Mouse (Mus musculus) CH12.LX (cell line): ENCODE measurements around the gene Rab14. TPM values are rescaled to one million over a fixed set of nuclear protein-coding genes. Genes with fewer than 3 reads are reported as not detected.
A peak's percentile ranks its signal among the peaks of the same experiment; 100 is the strongest.

Source experiments
- DNase-seq: peaks from one replicate; pipeline ENCODE4 v3.0.0-alpha.2; 2013; ENCODE audit errors: extremely low read depth
- H3K27ac ChIP-seq: 2 replicates; pipeline ENCODE4 v1.5.1; 2012; ENCODE audit warnings: low read depth, mild to moderate bottlenecking, control low read depth, moderate library complexity; ENCODE audit not compliant: insufficient read depth
- H3K27me3 ChIP-seq: replicated peaks from 2 replicates; pipeline ENCODE3; 2012; ENCODE audit warnings: inconsistent platforms
- H3K36me3 ChIP-seq, 2 experiments: replicated peaks in 1 of 2; 2 replicates each; pipeline versions ENCODE3 to v1.6.1; 2012; ENCODE audit warnings: inconsistent platforms in 1 of 2, low read length in 1 of 2, mild to moderate bottlenecking in 1 of 2, mixed read lengths in 1 of 2, moderate library complexity in 1 of 2; ENCODE audit not compliant: control insufficient read depth in 1 of 2, insufficient read depth in 1 of 2
- H3K4me1 ChIP-seq, 2 experiments: 2 replicates each; pipeline ENCODE4 v1.6.1; 2012; ENCODE audit warnings: inconsistent platforms in 1 of 2, moderate library complexity in 1 of 2; ENCODE audit not compliant: insufficient read depth in 2 of 2, control insufficient read depth in 1 of 2
- H3K4me2 ChIP-seq: 2 replicates; pipeline ENCODE4 v1.6.1; 2012; ENCODE audit warnings: low read depth, mild to moderate bottlenecking, control low read depth; ENCODE audit not compliant: poor library complexity, insufficient read depth, severe bottlenecking
- H3K4me3 ChIP-seq, 3 experiments: fragments of 150-350 bp in 1 of 3; sonication (generic) in 1 of 3; replicated peaks in 1 of 3; 2 replicates each; pipeline versions ENCODE3 to v1.5.1; 2011 to 2012; ENCODE audit warnings: low read depth in 2 of 3, low read length in 2 of 3, mild to moderate bottlenecking in 2 of 3, moderate library complexity in 2 of 3, control low read depth in 1 of 3, improper control_type of control experiment in 1 of 3, inconsistent platforms in 1 of 3, mixed read lengths in 1 of 3; ENCODE audit not compliant: poor library complexity in 1 of 3
- H3K79me2 ChIP-seq: replicated peaks from 2 replicates; pipeline ENCODE4 v1.6.1; 2012; ENCODE audit warnings: mild to moderate bottlenecking, moderate library complexity; ENCODE audit not compliant: control insufficient read depth, poor library complexity, insufficient read depth, severe bottlenecking; ENCODE audit errors: extremely low read depth
- H3K9ac ChIP-seq: 2 replicates; pipeline ENCODE4 v1.6.1; 2012; ENCODE audit warnings: low read depth, mild to moderate bottlenecking, control low read depth, moderate library complexity; ENCODE audit not compliant: insufficient read depth
- H3K9me3 ChIP-seq: replicated peaks from 2 replicates; pipeline ENCODE3; 2012; ENCODE audit warnings: low read length, inconsistent platforms, mixed read lengths
- CTCF ChIP-seq, 2 experiments: IDR thresholded peaks in 1 of 2; conservative IDR thresholded peaks in 1 of 2; 2 replicates each; pipeline ENCODE4 v1.5.1; 2011 to 2012; ENCODE audit warnings: low read depth in 2 of 2, low read length in 2 of 2, improper control_type of control experiment in 1 of 2, inconsistent platforms in 1 of 2, mild to moderate bottlenecking in 1 of 2, moderate library complexity in 1 of 2
- E2F4 ChIP-seq: IDR thresholded peaks from 2 replicates; pipeline ENCODE4 v1.6.1; 2011; ENCODE audit warnings: low read depth, low read length, improper control_type of control experiment; ENCODE audit not compliant: insufficient replicate concordance
- EP300 ChIP-seq: IDR thresholded peaks from 2 replicates; pipeline ENCODE4 v1.6.1; 2011; ENCODE audit warnings: low read length, improper control_type of control experiment
- ETS1 ChIP-seq: conservative IDR thresholded peaks from 2 replicates; pipeline ENCODE4 v1.6.1; 2012; ENCODE audit warnings: low read depth, mild to moderate bottlenecking, inconsistent platforms, low read length, improper control_type of control experiment, moderate library complexity
- GABPA ChIP-seq: IDR thresholded peaks from 2 replicates; pipeline ENCODE4 v1.6.1; 2012; ENCODE audit warnings: low read depth, low read length, improper control_type of control experiment, inconsistent platforms; ENCODE audit not compliant: insufficient replicate concordance
- JUND ChIP-seq: conservative IDR thresholded peaks from 2 replicates; pipeline ENCODE4 v1.6.1; 2011; ENCODE audit warnings: low read depth, low read length, improper control_type of control experiment
- KAT2A ChIP-seq: IDR thresholded peaks from 2 replicates; pipeline ENCODE4 v1.6.1; 2012; ENCODE audit warnings: low read length, improper control_type of control experiment, inconsistent platforms; ENCODE audit not compliant: insufficient replicate concordance
- MXI1 ChIP-seq: IDR thresholded peaks from 2 replicates; pipeline ENCODE4 v1.6.1; 2011; ENCODE audit warnings: mild to moderate bottlenecking, low read depth, low read length, improper control_type of control experiment
- RAD21 ChIP-seq: IDR thresholded peaks from 2 replicates; pipeline ENCODE4 v1.6.1; 2011; ENCODE audit warnings: low read depth, mild to moderate bottlenecking, low read length, improper control_type of control experiment, moderate library complexity
- RCOR1 ChIP-seq: conservative IDR thresholded peaks from 2 replicates; pipeline ENCODE4 v1.6.1; 2012; ENCODE audit warnings: low read depth, mild to moderate bottlenecking, inconsistent platforms, low read length, improper control_type of control experiment
- SIN3A ChIP-seq: IDR thresholded peaks from 2 replicates; pipeline ENCODE4 v1.6.1; 2012; ENCODE audit warnings: low read length, improper control_type of control experiment, inconsistent platforms
- SMC3 ChIP-seq: IDR thresholded peaks from 2 replicates; pipeline ENCODE4 v1.6.1; 2011; ENCODE audit warnings: low read depth, low read length, improper control_type of control experiment
- TCF12 ChIP-seq: IDR thresholded peaks from 2 replicates; pipeline ENCODE4 v1.6.1; 2014; ENCODE audit warnings: low read depth, mild to moderate bottlenecking, inconsistent platforms, low read length, improper control_type of control experiment
- USF2 ChIP-seq: conservative IDR thresholded peaks from 2 replicates; pipeline ENCODE4 v1.6.1; 2011; ENCODE audit warnings: low read depth, low read length, improper control_type of control experiment
- ZC3H11A ChIP-seq: IDR thresholded peaks from 2 replicates; pipeline ENCODE4 v1.6.1; 2012; ENCODE audit warnings: low read depth, mild to moderate bottlenecking, inconsistent platforms, low read length, improper control_type of control experiment
- ZKSCAN1 ChIP-seq: IDR thresholded peaks from 2 replicates; pipeline ENCODE4 v1.6.1; 2012; ENCODE audit warnings: low read depth, inconsistent platforms, low read length, improper control_type of control experiment, borderline replicate concordance
- dilution Hi-C: fragments of 300-500 bp; cut with MboI; formaldehyde crosslinking; loops from 2 replicates; pipeline ENCODE4 v1.14.3; 2020; ENCODE audit warnings: low sequenced_read_pairs; ENCODE audit not compliant: extremely low pct_unique_long_range_greater_than_20kb, extremely low pct_ligation_motif_present
- in situ Hi-C: fragments of 300-500 bp; cut with MboI; formaldehyde crosslinking; loops from 3 replicates; pipeline ENCODE4 v1.14.3; 2019; ENCODE audit warnings: low sequenced_read_pairs, low pct_ligation_motif_present, low pct_unique_long_range_greater_than_20kb, mixed read lengths
- polyA plus RNA-seq: library from polyadenylated mRNA; unstranded; fragments of >175 nt; gene quantifications from 2 replicates; pipeline ENCODE4 v1.2.1, GENCODE M21; 2012; ENCODE audit warnings: low read depth; ENCODE audit not compliant: insufficient read length
- total RNA-seq, 2 experiments: library from RNA; depleted of rRNA; stranded (reverse); fragments of 300-350 nt in 1 of 2; fragments of >200 nt in 1 of 2; gene quantifications; 2 replicates each; pipeline ENCODE4 v1.2.3; 2012 to 2014

Rab14 gene
- total and polyA plus RNA-seq, 3 experiments = 26.8 to 94.4 (median 66.2) TPM

- Histone ChIP-seq H3K4me1 (peaks cover 13 to 30% of the 10 kb centered on the region in 2 experiments), H3K9me3 (no peaks in the 10 kb centered on the region), H3K36me3 (no peaks in the 10 kb centered on the region), H3K27ac (no peak overlapping the region), H3K79me2 (no peaks in the 10 kb centered on the region), H3K9ac (no peak overlapping the region), H3K4me3 (no peak overlapping the region), H3K27me3 (no peaks in the 10 kb centered on the region), H3K4me2 (no peak overlapping the region)
- no peak for TF ChIP-seq ZKSCAN1
- peak; percentile 78 for TF ChIP-seq ZC3H11A
- TF ChIP-seq RCOR1 = no peak
- peak; percentile 80 to 99 for TF ChIP-seq CTCF (conservative IDR thresholded peaks at IDR 0.05 in 1 of 2, IDR thresholded peaks at IDR 0.05 in 1 of 2; ENCODE audit: low read depth in 2 of 2, low read length in 2 of 2)
- 0 out of 2 replicates have a peak, but pooled peaks have one; percentile 15 for TF ChIP-seq MXI1
- peak; percentile 98 for TF ChIP-seq SMC3
- TF ChIP-seq RAD21 = peak; percentile 96
- in situ Hi-C loops = loop anchor here (5.0 to 10.0 kb wide), 2 partner anchors 42 to 160 kb away; partner anchors contain the start of gene Gsn
- dilution Hi-C loops = no loop called here
- peak; percentile 63 for DNase-seq
Measured at GRCm38 (mm10) chr2:35214881-35215358, 14.0 kb upstream of the Rab14 start.

GRCm38 (mm10) chr2:35213345-35213910, 12.5 kb upstream of the Rab14 start:
- Histone ChIP-seq H3K27ac (no peak overlapping the region), H3K4me3 (no peak overlapping the region), H3K79me2 (no peaks in the 10 kb centered on the region), H3K4me2 (no peak overlapping the region), H3K36me3 (no peaks in the 10 kb centered on the region), H3K27me3 (no peaks in the 10 kb centered on the region), H3K9ac (no peak overlapping the region), H3K9me3 (no peaks in the 10 kb centered on the region), H3K4me1 (peaks cover 15 to 44% of the 10 kb centered on the region in 2 experiments)
- in situ Hi-C loops = loop anchor here (5.0 to 10.0 kb wide), 2 partner anchors 44 to 161 kb away; partner anchors contain the start of gene Gsn
- DNase-seq = no peak
- dilution Hi-C loops = no loop called here
- TF ChIP-seq MXI1 (no peak), GABPA (no peak), USF2 (no peak), JUND (no peak), KAT2A (no peak), SIN3A (no peak), ETS1 (no peak), EP300 (no peak), ZC3H11A (no peak), TCF12 (no peak), E2F4 (no peak), RCOR1 (no peak)
